Mouse (Mus musculus): ENCODE data around the gene Pno1. TPM values are rescaled to one million over a fixed set of nuclear protein-coding genes. Genes with fewer than 3 reads are reported as not detected.

Gene Pno1
- polyA plus RNA-seq, 1 experiment from 2014 or later = 73.2 TPM

- Histone ChIP-seq H3K4me1 (no peaks in the 10 kb centered on the region; the same call in 1 of the 2 replicates), H3K27me3 (no peaks in the 10 kb centered on the region), H3K9ac (no peak overlapping the region), H3K36me3 (replicated peaks) (peaks cover 8% of the 10 kb centered on the region), H3K4me3 (replicated peaks) (no peak overlapping the region), H3K9me3 (peaks cover 9% of the 10 kb centered on the region; the same call in 1 of the 2 replicates), H3K27ac (no peak overlapping the region), H3K4me2 (no peak overlapping the region)
- ATAC-seq (ENCODE audit: low FRiP score) = no peak
- 97% methylated on average over 1 of the region's 1 CpGs for WGBS
Observed at GRCm38 (mm10) chr11:17170938-17171729, 40.2 kb downstream of the Pno1 start.

DNA sequence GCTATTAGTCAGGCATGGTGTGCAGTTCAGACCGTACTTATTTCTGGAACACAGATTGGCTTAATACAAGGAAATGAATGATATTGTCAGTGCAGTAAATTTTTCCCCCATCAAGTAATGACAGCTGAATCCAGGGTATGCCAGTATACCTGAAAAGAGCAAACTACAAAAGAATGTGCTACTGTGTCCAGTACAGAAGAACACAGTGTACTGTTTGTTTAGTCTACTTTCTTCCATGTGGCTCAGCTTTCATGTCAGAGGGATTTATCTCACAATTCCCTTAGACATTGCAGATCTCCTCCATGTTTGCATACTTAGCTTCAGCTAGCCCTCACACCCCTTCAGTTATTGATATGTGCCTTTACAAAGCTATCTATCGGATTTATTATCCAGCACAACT is 42.1 kb downstream of the Pno1 start:
- Histone ChIP-seq H3K36me3 (replicated peaks) (peaks cover 8% of the 10 kb centered on the region), H3K9ac (no peak overlapping the region), H3K9me3 (peaks cover 9% of the 10 kb centered on the region; the same call in 1 of the 2 replicates), H3K4me2 (no peak overlapping the region), H3K4me1 (peaks cover 4% of the 10 kb centered on the region; the same call in 1 of the 2 replicates), H3K4me3 (replicated peaks) (no peak overlapping the region), H3K27ac (no peak overlapping the region), H3K27me3 (no peaks in the 10 kb centered on the region)
- no peak for ATAC-seq (ENCODE audit: low FRiP score)
- WGBS = 94% methylated on average over 2 of the region's 2 CpGs

GRCm38 (mm10) chr11:17166627-17167026 is 44.7 kb downstream of the Pno1 start:
- H3K27ac ChIP-seq = no peak overlapping the region
- H3K27me3 ChIP-seq = no peaks in the 10 kb centered on the region
- no peaks in the 10 kb centered on the region for H3K9me3 ChIP-seq
- no peak overlapping the region for H3K4me2 ChIP-seq
- H3K9ac ChIP-seq = no peak overlapping the region
- no peak overlapping the region for H3K4me3 ChIP-seq (replicated peaks)
- peaks cover 15% of the 10 kb centered on the region for H3K4me1 ChIP-seq
- WGBS = 88% methylated on average over 7 of the region's 7 CpGs
- no peak for ATAC-seq (ENCODE audit: low FRiP score)
- H3K36me3 ChIP-seq (replicated peaks) = no peaks in the 10 kb centered on the region

DNA sequence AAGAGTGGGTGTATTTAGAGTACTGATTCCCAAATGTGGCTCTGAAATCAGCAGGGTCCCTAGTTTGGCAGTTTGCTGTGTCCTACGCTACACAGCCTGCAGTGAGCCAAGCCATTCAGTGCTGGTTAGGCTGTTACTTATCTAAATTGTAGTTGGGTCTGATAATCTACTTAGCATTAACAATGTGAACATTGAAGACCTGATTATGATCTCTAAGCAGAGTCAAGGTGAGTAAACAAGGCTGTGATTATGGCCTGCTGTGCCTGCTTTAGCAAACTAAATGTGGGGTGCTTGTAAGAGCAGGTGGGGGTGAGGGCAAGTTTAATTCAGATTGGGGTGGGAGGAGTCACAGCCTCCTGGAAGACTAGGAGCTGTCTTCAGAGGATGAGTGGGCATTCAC is 47.4 kb downstream of the Pno1 start:
- no peak for ATAC-seq (ENCODE audit: low FRiP score)
- peaks cover 28% of the 10 kb centered on the region for H3K4me1 ChIP-seq
- H3K4me2 ChIP-seq = no peak overlapping the region
- no peak overlapping the region for H3K9ac ChIP-seq
- no peaks in the 10 kb centered on the region for H3K27me3 ChIP-seq
- H3K27ac ChIP-seq = no peak overlapping the region
- H3K36me3 ChIP-seq (replicated peaks) = no peaks in the 10 kb centered on the region
- 61% methylated on average over 1 of the region's 1 CpGs for WGBS
- H3K9me3 ChIP-seq = no peaks in the 10 kb centered on the region
- H3K4me3 ChIP-seq (replicated peaks) = no peak overlapping the region

GRCm38 (mm10) chr11:17160242-17160641 is 51.1 kb downstream of the Pno1 start:
- Histone ChIP-seq H3K4me1 (peaks cover 24% of the 10 kb centered on the region), H3K27me3 (peaks cover 3% of the 10 kb centered on the region; the same call in 1 of the 2 replicates), H3K27ac (peak overlapping the region; percentile 95), H3K36me3 (replicated peaks) (no peaks in the 10 kb centered on the region), H3K4me3 (replicated peaks) (peak overlapping the region; percentile 89), H3K9me3 (no peaks in the 10 kb centered on the region), H3K9ac (peak overlapping the region; percentile 97), H3K4me2 (peak overlapping the region; percentile 72)
- ATAC-seq (ENCODE audit: low FRiP score) = no peak
- 4% methylated on average over 12 of the region's 12 CpGs for WGBS

DNA sequence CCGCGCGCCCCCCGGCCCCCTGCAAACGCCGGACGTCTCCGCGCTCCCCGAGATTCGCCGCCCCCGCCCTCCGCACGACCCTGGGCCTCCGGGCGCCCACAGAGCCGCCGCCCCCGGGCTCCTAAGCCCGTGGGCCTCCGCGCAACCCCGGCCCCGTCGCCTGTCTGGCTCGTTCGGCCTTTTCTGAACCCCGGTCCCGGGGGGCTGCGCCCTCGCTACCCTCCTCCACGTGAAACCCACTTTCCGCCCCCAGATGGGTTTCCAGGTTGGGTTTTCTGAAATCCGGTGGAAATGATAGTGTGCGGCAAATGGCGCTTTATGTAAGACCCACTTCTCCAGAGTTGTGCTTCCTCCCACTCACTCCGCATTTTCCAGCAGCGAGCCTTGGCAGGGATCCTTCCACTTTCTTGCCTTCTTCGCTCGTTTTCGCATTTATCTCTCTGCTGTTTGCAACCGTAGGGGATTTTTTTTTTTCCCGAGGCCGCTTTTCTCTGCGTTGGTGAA is 51.6 kb downstream of the Pno1 start:
- ATAC-seq (ENCODE audit: low FRiP score) = peak; percentile 59
- WGBS = under 1% methylated on average over 37 of the region's 46 CpGs
- H3K4me1 ChIP-seq = peaks cover 24% of the 10 kb centered on the region
- peak overlapping the region; percentile 89 for H3K4me3 ChIP-seq (replicated peaks)
- peak overlapping the region; percentile 72 for H3K4me2 ChIP-seq
- no peaks in the 10 kb centered on the region for H3K36me3 ChIP-seq (replicated peaks)
- peak overlapping the region; percentile 97 for H3K9ac ChIP-seq
- peak overlapping the region; percentile 95 for H3K27ac ChIP-seq
- H3K27me3 ChIP-seq = peaks cover 3% of the 10 kb centered on the region; the same call in 1 of the 2 replicates
- H3K9me3 ChIP-seq = no peaks in the 10 kb centered on the region

DNA sequence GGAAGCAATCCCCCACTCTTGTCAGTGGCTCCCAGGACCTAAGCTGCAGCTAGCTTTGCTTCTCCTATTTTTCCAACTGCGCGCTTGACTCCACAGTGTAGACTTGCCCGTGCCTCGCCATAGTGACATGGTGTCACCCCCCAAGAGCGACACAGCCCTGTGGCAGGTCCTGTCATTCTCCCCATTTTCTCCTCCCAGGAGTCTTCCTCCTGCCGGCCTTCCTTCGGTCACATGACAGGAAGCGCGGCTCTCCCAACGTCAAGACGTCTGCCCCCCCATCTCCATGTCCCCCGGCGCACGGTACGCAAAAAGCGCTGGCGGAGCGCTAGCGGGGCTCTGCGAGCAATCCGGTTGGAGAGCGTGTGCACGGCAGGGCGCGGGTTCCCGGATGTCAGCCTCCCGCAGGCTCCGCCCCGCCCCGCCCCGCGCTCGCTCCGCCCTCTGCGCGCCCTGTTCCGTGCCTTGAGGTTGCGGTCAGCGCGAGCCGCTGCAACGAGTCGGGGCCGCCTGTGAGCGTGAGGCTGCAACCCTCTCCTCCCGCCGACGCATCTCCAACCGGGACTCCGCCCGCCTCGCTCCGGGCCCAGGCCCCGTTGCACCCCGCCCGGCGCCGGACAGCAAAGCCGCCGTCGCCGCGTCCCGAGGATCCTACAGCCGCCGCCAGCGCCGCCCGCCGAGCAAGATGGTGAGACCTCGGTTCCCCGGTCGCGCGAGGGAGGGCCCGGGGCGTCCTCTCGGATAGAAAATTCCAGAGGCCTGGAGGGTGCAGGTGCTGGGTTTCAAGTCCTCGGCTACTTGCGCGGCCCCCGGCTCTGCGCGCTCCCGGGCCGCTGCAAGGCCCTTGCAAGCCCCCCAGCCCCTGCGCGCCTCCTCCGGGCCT is 52.3 kb downstream of the Pno1 start, which contains the start of gene Ppp3r1:
TSS of gene Ppp3r1 (plus strand) at position 406 of the 880 bp plus-strand sequence.
- under 1% methylated on average over 82 of the region's 89 CpGs for WGBS
- Histone ChIP-seq H3K9me3 (no peaks in the 10 kb centered on the region), H3K9ac (peak within 1 kb of the TSS; percentile 97), H3K27me3 (peaks cover 3% of the 10 kb centered on the region; the same call in 1 of the 2 replicates), H3K27ac (peak within 1 kb of the TSS; percentile 95), H3K4me3 (replicated peaks) (peak within 1 kb of the TSS; percentile 89), H3K4me1 (peaks cover 23% of the 10 kb centered on the region), H3K36me3 (replicated peaks) (no peaks in the 10 kb centered on the region), H3K4me2 (peak within 1 kb of the TSS; percentile 72)
- ATAC-seq (ENCODE audit: low FRiP score) = peak; percentile 98

Other genes with a start within 250 kb of the Pno1 start
- 31.1 and 33.2 TPM in 2 replicates for gene Cnrip1, start 160.0 kb downstream of the Pno1 start, polyA plus RNA-seq (2016; fragmentation: Nextera tagmentation; extraction: Ambion mirVana)
- gene Plek, start 159.2 kb downstream of the Pno1 start, polyA plus RNA-seq (2016; fragmentation: Nextera tagmentation; extraction: Ambion mirVana) = 3.7 and 4.4 TPM in 2 replicates
- gene Ppp3r1, start 52.3 kb downstream of the Pno1 start, polyA plus RNA-seq (2016; fragmentation: Nextera tagmentation; extraction: Ambion mirVana) = 113 and 117 TPM in 2 replicates
- gene Wdr92, start 29.5 kb downstream of the Pno1 start, polyA plus RNA-seq (2016; fragmentation: Nextera tagmentation; extraction: Ambion mirVana) = 21.9 and 22.3 TPM in 2 replicates
- gene C1d, start 46.0 kb upstream of the Pno1 start, polyA plus RNA-seq (2016; fragmentation: Nextera tagmentation; extraction: Ambion mirVana) = 99.0 and 99.7 TPM in 2 replicates